Mouse (Mus musculus) lung, embryonic 14.5 days (tissue): Measurements from ENCODE around the gene Hdgf. TPM values are rescaled to one million over a fixed set of nuclear protein-coding genes. Genes with fewer than 3 reads are reported as not detected.
"Not testable (repeated sequence)": the region's sequence is repeated elsewhere in the genome, so short reads cannot be mapped to it uniquely, and the experiment has no call there.

Experiments
- ATAC-seq: fragments of 200-750 bp; cut with Nextera tagmentation; 2 replicates; pipeline ENCODE4 v1.8.0; 2017; ENCODE audit warnings: mild to moderate bottlenecking, moderate TSS enrichment, moderate library complexity; ENCODE audit not compliant: insufficient read depth
- DNase-seq: peaks from one replicate; pipeline ENCODE4 v3.0.0-alpha.2; 2015
- H3K27ac ChIP-seq: fragments of 300-500 bp; sonication (generic); 2 replicates; pipeline ENCODE4 v1.5.1; 2014; ENCODE audit warnings: low read depth, mild to moderate bottlenecking, moderate library complexity
- H3K27me3 ChIP-seq: fragments of 300-500 bp; sonication (generic); 2 replicates; pipeline ENCODE4 v1.6.1; 2014; ENCODE audit warnings: low read length, control low read depth; ENCODE audit not compliant: insufficient read depth
- H3K36me3 ChIP-seq: fragments of 300-500 bp; sonication (generic); 2 replicates; pipeline ENCODE4 v1.6.1; 2014; ENCODE audit warnings: control low read depth; ENCODE audit not compliant: insufficient read depth
- H3K4me1 ChIP-seq: fragments of 300-500 bp; sonication (generic); 2 replicates; pipeline ENCODE4 v1.6.1; 2014; ENCODE audit warnings: antibody characterized with exemption, control low read depth; ENCODE audit not compliant: insufficient read depth
- H3K4me2 ChIP-seq: fragments of 300-500 bp; sonication (generic); 2 replicates; pipeline ENCODE4 v1.6.1; 2014; ENCODE audit warnings: mild to moderate bottlenecking
- H3K4me3 ChIP-seq: fragments of 300-500 bp; sonication (generic); 2 replicates; pipeline ENCODE4 v1.5.1; 2014; ENCODE audit warnings: low read depth, low read length
- H3K9ac ChIP-seq: fragments of 300-500 bp; sonication (generic); 2 replicates; pipeline ENCODE4 v1.6.1; 2014
- H3K9me3 ChIP-seq: fragments of 300-500 bp; sonication (generic); 2 replicates; pipeline ENCODE4 v1.6.1; 2016; ENCODE audit warnings: low read depth, low read length, control low read depth
- CTCF ChIP-seq: IDR thresholded peaks from 2 replicates; pipeline ENCODE4 v1.5.1; 2016; ENCODE audit warnings: antibody characterized with exemption, low read depth
- WGBS: fragments of 180-500 bp; shearing (Covaris S2); extraction: QIAGEN DNeasy Blood & Tissue Kit; methylation state at CpG from one replicate; pipeline ENCODE4 v1.1.7; 2014; 5-methylcytosine and 5-hydroxymethylcytosine counted together
- polyA plus RNA-seq: library from polyadenylated mRNA; unstranded; fragments of >200 nt; fragmentation: Nextera tagmentation; extraction: Ambion mirVana; gene quantifications from 2 replicates; pipeline ENCODE4 v1.2.1, GENCODE M21; 2014

Gene Hdgf
- polyA plus RNA-seq, result 287 and 288 TPM in 2 replicates

- peak within 1 kb of the TSS; percentile 97 for H3K4me3 ChIP-seq
- TF ChIP-seq CTCF, result peak; percentile 30
- H3K9ac ChIP-seq, result peak within 1 kb of the TSS; percentile 99
- peaks cover 31% of the 10 kb centered on the region for H3K4me1 ChIP-seq
- no peaks in the 10 kb centered on the region for H3K9me3 ChIP-seq
- WGBS, result under 1% methylated on average over 54 of the region's 57 CpGs
- no peaks in the 10 kb centered on the region for H3K36me3 ChIP-seq
- ATAC-seq (peak; percentile 95), DNase-seq (peak; percentile 98)
- peak within 1 kb of the TSS; percentile 99 for H3K27ac ChIP-seq
- no peaks in the 10 kb centered on the region for H3K27me3 ChIP-seq
- peak within 1 kb of the TSS; percentile 99 for H3K4me2 ChIP-seq
Measured at GRCm38 (mm10) chr3:87905880-87906485, at the start of gene Hdgf. TSS of gene Hdgf (plus strand) at chr3:87906321.

DNA sequence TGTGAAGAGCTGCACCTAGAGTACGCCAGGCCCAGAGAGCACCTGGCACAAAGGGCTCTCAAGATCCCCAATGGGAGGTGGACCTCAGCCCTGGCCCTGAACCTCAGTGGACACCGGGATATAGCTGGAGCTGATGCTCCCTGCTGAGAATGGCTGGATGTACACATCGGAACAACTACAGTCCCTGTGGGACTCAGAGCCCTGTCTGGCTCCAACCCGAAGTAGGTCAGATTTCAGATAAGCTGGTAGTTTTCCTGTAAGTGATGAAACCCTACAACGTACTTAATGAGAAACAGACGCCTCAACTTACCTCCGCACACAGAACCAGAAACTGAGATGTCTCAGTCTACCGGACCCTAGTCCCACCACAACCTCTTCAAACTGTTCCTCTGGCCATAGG, 48.5 kb upstream of the Hdgf start:
- Histone ChIP-seq H3K9me3 (no peaks in the 10 kb centered on the region), H3K36me3 (peaks cover 60% of the 10 kb centered on the region), H3K4me1 (no peaks in the 10 kb centered on the region), H3K4me3 (no peak overlapping the region), H3K4me2 (no peak overlapping the region), H3K9ac (no peak overlapping the region), H3K27me3 (no peaks in the 10 kb centered on the region), H3K27ac (no peak overlapping the region)
- 88% methylated on average over 8 of the region's 8 CpGs for whole genome bisulfite sequencing
- ATAC-seq (no peak), DNase-seq (no peak)
- no peak for TF ChIP-seq CTCF

GRCm38 (mm10) chr3:87859813-87860212, 46.3 kb upstream of the Hdgf start:
- no peak overlapping the region for H3K9ac ChIP-seq
- H3K27ac ChIP-seq, result no peak overlapping the region
- no peak overlapping the region for H3K4me3 ChIP-seq
- H3K27me3 ChIP-seq, result no peaks in the 10 kb centered on the region
- H3K36me3 ChIP-seq, result peaks cover 76% of the 10 kb centered on the region
- peak; percentile 86 for TF ChIP-seq CTCF
- H3K4me2 ChIP-seq, result no peak overlapping the region
- WGBS, result 27% methylated on average over 3 of the region's 3 CpGs
- H3K4me1 ChIP-seq, result no peaks in the 10 kb centered on the region
- peak; percentile 36; the same call in 1 of the 2 replicates for ATAC-seq
- no peaks in the 10 kb centered on the region for H3K9me3 ChIP-seq
- DNase-seq, result peak; percentile 84

DNA sequence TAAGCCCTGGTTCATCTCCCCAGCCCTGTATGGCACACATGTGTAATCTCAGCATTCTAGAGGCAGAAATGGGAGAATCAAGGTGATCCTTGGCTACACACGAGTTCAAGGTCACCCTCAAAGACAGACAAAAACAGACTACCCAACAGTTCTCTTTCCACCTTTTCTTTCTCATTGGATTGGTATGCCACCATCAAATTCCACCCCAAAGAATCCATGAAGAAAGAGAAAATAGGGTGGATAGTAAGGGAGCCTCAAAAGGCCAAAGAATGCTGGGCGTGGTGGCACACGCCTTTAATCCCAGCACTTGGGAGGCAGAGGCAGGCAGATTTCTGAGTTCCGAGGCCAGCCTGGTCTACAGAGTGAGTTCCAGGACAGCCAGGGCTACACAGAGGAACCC, 42.0 kb upstream of the Hdgf start:
- not testable (repeated sequence) for H3K9ac ChIP-seq, ATAC-seq, H3K4me1 ChIP-seq, H3K4me2 ChIP-seq, DNase-seq, H3K27ac ChIP-seq, H3K4me3 ChIP-seq, H3K27me3 ChIP-seq, H3K9me3 ChIP-seq
- peaks cover 92% of the 10 kb centered on the region for H3K36me3 ChIP-seq
- 88% methylated on average over 4 of the region's 4 CpGs for WGBS

DNA sequence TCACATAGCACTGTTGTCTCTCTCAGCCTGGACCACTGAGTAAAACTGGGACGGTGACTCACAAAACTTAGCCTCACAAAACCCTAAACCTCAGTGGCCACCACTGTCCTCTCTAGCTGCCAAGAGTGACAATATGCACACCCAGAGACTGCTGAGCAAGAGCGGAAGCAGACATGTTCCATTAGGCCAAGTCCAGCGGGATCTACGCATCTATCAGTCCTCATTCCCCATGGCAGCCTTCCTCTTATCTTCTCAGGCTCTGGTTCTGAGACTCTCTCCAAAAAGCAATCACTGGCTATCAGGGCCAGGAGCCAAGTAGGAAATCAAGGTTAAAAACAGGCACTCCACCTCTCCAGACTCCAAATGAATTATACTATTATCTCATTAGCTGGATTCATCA, 28.4 kb upstream of the Hdgf start:
- H3K27me3 ChIP-seq, result no peaks in the 10 kb centered on the region
- TF ChIP-seq CTCF, result no peak
- 94% methylated on average over 4 of the region's 4 CpGs for WGBS
- DNase-seq (no peak), ATAC-seq (no peak)
- H3K4me1 ChIP-seq, result no peaks in the 10 kb centered on the region
- H3K9me3 ChIP-seq, result no peaks in the 10 kb centered on the region
- H3K4me2 ChIP-seq, result no peak overlapping the region
- H3K9ac ChIP-seq, result no peak overlapping the region
- peaks cover 46% of the 10 kb centered on the region for H3K36me3 ChIP-seq
- H3K27ac ChIP-seq, result no peak overlapping the region
- no peak overlapping the region for H3K4me3 ChIP-seq

DNA sequence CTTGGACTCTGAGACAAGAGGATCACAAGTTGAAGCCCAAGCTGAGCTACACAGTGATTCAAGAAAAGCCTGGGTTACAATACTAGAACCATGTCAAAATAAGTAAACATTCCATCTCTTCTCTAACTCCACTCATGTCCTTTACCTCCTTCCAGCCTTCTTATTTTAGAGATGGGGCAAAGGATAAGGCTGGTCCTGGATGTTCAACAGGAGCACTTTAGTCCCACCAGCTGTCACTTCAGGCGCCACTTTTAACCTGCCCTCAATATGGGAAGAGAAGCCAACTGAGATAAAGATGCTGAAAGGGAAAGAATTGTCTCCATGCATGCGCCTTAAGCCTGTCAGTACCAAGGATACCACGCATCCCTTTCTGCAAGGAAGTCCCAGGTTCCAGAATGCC, 21.8 kb upstream of the Hdgf start:
- TF ChIP-seq CTCF, result no peak
- Histone ChIP-seq H3K36me3 (peaks cover 17% of the 10 kb centered on the region), H3K9me3 (no peaks in the 10 kb centered on the region), H3K27me3 (no peaks in the 10 kb centered on the region), H3K4me1 (peaks cover 6% of the 10 kb centered on the region), H3K4me2 (peak overlapping the region; percentile 74), H3K4me3 (peak overlapping the region; percentile 89), H3K27ac (no peak overlapping the region), H3K9ac (peak overlapping the region; percentile 92)
- ATAC-seq (no peak), DNase-seq (no peak)
- 0% methylated on average over 3 of the region's 3 CpGs for WGBS

- DNase-seq (peak; percentile 55), ATAC-seq (peak; percentile 21)
- Histone ChIP-seq H3K36me3 (peaks cover 16% of the 10 kb centered on the region), H3K4me1 (peaks cover 6% of the 10 kb centered on the region), H3K9ac (peak overlapping the region; percentile 92), H3K9me3 (no peaks in the 10 kb centered on the region), H3K4me3 (peak overlapping the region; percentile 89), H3K27ac (peak overlapping the region; percentile 93), H3K4me2 (peak overlapping the region; percentile 74), H3K27me3 (no peaks in the 10 kb centered on the region)
- WGBS, result under 1% methylated on average over 28 of the region's 28 CpGs
- no peak for TF ChIP-seq CTCF
Measured at GRCm38 (mm10) chr3:87884708-87885251, 21.3 kb upstream of the Hdgf start.
